Mouse (Mus musculus): Measurements from ENCODE around the gene Adsl. TPM values are rescaled to one million over a fixed set of nuclear protein-coding genes. Genes with fewer than 3 reads are reported as not detected.

The Adsl gene
- 6.4 TPM for polyA plus RNA-seq (2014; fragmentation: Illumina TruSeq; extraction: RNeasy Lipid Tissue Mini Kit (QIAGEN cat#74804); ENCODE audit: low read depth, low replicate concordance)

GRCm38 (mm10) chr15:80948145-80949135 is at the start of gene Adsl:
Gene Adsl (plus strand): TSS chr15:80948490.

GRCm38 (mm10) chr15:80977620-80978334 is 29.5 kb downstream of the Adsl start, which contains the start of gene Sgsm3:
Gene Sgsm3 (plus strand): TSS chr15:80977765.

Other genes starting within 250 kb of the Adsl start
- 12.8 TPM for gene Tnrc6b, start 237.2 kb upstream of the Adsl start, polyA plus RNA-seq (2014; fragmentation: Illumina TruSeq; extraction: RNeasy Lipid Tissue Mini Kit (QIAGEN cat#74804); ENCODE audit: low read depth, low replicate concordance)
- gene Sgsm3, start 29.3 kb downstream of the Adsl start, polyA plus RNA-seq (2014; fragmentation: Illumina TruSeq; extraction: RNeasy Lipid Tissue Mini Kit (QIAGEN cat#74804); ENCODE audit: low read depth, low replicate concordance) = 3.6 TPM
- gene Mrtfa, start 242.3 kb downstream of the Adsl start, polyA plus RNA-seq (2014; fragmentation: Illumina TruSeq; extraction: RNeasy Lipid Tissue Mini Kit (QIAGEN cat#74804); ENCODE audit: low read depth, low replicate concordance) = 2.2 TPM